Mouse (Mus musculus): ENCODE results near the gene Prr5. TPM values are rescaled to one million over a fixed set of nuclear protein-coding genes. Genes with fewer than 3 reads are reported as not detected.
A peak's percentile ranks its signal among the peaks of the same experiment; 100 is the strongest.

Prr5 gene
- total RNA-seq, 4 experiments from 2014 or later, result 11.0 to 14.2 (median 13.6) TPM

DNA sequence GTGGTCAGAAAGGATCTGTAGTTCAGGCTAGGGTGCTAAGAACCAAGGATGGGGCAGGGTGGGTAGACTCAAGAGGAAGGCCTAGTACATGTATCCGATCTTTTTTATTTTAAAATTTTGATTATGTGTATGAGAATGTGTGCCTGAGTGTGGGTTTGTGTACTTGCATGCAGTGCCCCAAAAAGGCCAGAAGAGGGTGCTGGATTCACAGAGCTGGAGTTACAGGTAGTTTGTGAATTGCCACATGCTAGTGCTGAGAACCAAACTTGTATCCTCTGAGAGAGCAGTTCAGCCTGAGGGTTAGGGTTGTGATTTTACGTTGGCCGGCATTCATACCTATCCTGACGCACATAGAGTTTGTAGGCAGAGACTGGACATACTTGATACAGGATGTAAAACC is 9.7 kb downstream of the Prr5 start:
- DNase-seq (ENCODE audit: low spot score in 2 of 2), result no peak

DNA sequence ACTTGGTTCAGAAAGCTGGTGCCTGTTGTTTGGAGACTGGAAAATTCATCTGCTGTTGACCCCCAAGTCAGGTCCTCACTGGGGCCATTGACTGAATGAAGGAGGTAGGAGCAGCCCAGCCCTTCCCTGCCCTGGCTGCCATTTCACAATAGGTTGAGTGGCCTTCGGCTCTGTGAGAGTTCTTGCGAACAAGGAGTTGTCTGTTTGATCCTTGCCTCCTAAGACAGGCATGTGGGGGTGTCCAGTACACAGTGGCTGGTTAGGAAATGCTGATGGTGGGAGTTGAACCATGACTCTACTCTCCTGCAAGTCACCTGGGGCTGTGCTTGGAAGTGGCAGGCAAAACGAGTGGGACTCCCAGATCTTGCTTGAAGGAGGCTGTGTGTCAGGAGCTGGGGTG is 10.4 kb downstream of the Prr5 start:
- no peak for DNase-seq (ENCODE audit: low spot score in 2 of 2)

DNA sequence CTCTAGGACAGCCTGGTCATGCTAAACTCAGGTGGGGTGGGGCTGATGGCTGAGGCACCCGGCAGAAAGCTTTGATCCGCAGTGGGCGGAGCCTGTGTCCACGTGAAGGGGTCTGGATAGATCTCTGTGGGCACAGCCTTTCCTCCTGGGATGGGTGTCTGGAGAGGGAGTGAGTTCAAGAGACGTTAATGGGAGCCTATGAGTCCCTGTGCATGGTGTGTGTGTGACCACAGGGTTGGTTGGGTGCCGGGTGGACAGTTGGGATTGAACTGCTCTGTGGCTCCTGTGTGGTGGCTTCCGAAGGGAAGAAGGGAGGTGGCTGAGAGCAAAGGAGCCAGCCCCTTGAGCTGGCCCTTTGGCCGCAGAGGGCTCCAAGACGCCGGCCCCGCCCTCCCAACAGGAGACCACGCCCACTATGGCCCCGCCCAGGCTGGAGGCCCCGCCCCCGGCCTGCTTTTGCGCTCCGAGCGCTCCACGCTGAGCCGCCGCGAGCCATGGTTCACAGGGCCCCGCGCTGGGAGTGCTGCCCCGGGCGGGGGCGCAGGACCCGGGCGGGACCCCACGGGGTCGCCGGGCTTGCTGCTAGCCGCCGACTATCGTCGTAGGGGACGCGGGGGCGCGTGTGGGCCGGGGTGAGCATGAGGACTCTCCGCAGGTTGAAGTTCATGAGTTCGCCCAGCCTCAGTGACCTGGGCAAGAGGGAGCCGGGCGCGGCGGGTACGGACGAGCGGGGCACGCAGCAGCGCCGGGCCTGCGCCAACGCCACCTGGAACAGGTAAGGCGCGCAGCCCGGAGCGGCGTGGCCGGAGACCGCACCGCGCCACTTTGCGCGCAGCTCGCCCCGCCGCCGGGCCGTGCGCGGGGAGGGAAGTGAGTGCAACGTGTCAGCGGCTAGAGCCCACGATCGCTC is 11.4 kb downstream of the Prr5 start:
- DNase-seq (ENCODE audit: low spot score in 2 of 2), result peak in 1 of 2 experiments; percentile 28

DNA sequence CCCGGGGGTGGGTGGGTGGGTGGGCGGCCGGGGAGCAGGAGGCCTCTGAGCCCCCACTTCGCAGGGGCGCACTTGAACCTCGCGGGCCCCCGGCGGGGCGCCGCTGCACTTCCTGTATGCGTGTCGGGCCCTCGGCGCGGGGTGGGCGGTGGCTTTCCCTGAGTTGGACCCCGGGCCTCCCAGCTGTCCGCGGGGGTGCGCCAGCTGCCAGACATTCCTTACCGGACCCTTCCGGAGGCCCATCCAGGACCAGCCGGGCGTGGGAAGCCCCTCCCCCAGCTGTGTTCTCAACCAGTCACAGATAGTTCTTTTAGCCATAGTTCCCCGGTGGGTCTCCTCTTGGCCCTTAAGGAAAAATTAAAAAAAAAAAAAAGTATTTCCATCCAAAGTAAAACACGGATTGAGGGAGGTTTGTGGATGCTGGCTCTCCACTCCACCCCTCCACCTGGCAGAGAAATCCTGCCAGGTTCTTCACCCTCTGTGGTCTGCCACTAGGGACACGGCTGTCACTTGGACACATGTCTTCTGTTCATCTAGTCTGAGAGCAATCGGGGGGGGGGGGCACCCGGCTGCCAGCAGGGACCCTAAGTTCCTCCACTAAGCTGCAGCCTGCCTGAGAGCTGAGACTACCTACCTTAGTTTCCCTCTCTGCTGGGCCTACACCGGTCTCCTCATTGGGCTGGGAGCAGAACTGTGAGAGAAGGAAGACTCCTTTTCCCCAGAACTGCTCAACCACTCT is 12.2 kb downstream of the Prr5 start:
- no peak for DNase-seq (ENCODE audit: low spot score in 2 of 2)

DNA sequence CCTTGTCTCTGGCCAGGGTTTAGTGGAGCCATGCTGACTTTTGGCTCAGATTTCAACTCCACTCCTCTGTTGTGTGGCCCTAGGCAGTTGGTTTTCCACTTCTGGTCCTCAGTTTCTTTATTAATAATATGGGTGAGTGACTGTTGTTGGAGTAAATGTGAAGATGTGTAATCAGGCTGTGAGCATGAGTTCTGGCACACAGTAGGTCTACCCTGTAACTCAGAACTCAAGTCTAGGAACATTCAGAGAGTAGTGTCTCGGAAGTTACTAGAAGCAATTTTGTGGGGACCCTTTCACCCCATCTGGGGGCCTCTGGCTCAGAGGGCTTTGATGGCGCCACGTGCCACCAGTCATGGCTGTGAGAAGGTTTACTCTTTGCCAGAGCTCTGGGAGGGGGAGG is 12.8 kb downstream of the Prr5 start:
- no peak for DNase-seq (ENCODE audit: low spot score in 2 of 2)

DNA sequence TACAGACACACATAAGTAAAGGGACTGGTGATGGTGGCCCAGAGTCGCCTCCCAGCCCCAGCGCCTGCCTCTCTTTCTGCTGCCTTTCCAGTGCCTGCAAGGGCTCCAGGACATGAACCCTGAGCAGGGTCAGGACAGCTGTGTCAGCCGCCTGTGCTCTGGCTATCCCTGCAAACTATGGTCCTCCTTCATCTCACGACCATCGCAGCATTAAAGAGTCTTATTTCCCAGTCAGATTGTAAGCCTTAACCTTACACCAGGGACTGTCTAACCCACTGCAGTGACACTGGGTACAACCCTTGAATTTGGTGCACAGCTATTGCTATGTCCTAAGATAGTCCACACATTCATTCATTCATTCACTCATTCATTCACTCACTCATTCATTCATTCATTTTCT is 13.4 kb downstream of the Prr5 start:
- DNase-seq (ENCODE audit: low spot score in 2 of 2), result no peak

DNA sequence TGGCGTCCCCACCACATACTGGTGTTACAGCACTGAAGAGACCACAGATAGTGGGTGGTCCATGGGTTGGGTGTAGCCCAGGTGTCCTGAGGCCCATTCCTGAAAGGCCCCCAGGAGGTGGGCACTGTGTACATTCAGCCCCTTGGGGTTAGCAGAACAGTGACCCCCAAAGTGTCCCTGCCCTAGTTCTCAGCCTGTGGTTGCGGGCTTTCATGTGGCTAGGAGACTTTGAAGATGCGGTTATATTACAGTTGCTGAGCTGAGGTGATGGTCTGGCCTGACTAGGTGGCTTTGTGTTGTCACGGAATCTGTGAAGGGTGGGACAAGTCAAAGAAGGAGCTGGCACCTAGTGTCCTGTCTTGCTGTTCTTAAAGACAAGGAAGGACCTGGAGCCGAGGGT is 15.1 kb downstream of the Prr5 start:
- no peak for DNase-seq (ENCODE audit: low spot score in 2 of 2)

DNA sequence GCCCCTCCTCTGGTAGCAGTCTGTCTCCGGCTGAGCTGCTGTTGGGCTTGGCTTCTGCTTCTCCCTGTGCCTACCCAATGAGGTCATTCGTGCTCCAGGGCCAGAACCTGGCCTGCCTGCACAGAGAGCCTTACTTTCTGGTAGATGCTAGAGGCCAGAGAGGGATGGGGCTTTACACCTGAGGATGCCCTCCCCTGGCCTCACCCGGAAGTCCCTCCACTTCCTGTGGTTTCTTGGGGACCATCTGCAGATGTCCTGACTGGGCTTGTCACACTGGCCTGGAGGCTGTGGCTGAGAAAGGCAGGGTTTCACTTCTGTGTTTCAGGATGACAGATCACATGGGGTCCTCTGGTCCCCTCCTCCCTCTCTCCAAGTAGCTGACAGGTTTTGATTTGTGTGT is 16.0 kb downstream of the Prr5 start:
- no peak for DNase-seq (ENCODE audit: low spot score in 2 of 2)

DNA sequence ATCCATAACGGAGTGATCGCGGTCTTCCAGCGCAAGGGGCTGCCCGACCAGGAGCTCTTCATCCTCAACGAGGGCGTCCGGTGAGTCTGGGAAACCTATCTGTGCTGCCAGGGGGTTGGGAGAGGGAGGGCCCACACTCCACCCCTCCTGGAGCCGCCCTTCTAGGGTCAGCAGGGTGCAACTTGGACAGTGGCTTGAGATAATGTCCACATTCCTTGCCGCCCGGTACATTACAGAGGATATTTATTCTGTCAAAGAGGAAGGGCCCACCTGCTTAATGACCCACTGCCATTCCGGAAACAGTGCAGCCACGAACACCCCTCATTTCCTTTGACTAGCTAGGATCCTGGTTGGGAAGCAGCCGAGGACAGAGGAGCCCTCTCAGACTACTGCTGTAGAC is 18.5 kb downstream of the Prr5 start:
- no peak for DNase-seq (ENCODE audit: low spot score in 2 of 2)

DNA sequence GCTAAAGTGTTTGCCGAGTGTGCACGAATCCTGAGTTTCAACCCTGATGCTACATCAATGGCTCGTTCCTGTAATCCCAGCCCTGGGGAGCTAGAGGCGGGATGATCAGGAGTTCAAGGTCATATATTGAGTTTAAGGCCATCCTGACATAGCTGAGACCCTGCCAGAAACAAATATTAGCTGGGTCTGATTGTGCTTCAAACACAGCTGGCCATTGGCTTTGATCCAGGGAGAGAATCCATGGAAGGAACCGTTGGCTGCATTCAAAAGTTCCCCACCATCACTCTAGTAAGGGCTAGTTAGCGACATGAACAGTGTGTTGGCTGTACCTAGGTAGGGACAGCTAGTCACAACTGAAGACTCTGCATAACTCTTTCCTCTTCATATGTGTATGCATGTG is 19.9 kb downstream of the Prr5 start:
- no peak for DNase-seq (ENCODE audit: low spot score in 2 of 2)

DNA sequence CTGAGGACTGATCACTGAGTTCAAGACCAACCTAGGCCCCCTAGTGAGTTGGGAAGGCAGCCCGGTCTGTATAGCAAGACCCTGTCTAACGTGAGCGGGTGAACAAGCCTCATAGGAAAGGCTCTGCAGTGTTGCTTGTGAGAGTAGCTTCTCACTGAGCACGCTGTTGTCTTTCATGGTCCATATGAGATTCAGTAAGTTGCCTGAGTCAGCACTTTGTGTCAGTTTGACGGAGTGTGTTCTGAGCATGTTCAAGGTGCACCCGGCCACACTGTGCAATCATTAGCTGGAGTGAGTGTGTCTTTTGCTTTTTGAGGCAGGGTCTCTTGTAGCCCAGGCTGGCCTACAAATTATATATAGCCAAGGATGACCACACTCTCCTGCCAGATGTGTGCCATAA is 22.1 kb downstream of the Prr5 start:
- no peak for DNase-seq (ENCODE audit: low spot score in 2 of 2)

DNA sequence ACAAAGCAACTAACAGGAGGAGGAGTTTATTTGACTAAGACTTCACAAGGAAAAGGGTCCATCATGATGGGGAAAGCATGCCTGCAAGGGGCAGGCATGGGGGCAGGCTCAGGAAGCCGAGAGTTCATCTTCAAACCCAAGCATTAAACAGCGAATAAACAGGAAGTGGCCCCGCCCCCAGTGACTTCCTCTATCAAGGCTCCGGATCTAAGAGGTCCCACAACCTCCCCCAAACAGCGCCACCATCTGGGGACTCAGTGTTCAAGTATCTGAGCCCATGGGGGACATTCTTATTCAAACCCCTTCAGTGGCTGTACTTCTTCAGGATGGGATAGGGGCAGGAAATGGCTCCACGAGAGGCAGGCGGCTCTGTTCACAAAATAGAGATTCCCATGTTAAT is 23.2 kb downstream of the Prr5 start:
- DNase-seq (ENCODE audit: low spot score in 2 of 2), result no peak

DNA sequence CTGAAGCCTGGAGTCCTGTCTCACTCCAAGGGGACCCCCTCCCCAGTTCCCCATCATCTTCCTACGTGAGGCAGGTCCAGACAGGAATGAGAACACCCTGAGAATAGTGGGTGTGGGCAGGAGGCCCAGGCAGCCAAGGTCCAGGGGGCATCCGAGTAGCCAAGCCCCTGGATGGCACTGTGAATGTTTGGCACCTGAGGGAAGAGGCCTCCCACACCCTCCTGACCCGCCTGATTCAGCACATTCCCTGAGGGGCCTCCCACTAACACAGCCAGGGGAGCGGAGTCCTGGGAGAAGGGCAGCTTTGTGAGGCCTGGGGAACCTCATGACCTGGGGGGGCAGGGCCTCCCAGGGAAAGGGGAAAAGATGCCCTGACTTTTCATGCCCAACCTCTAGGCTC is 26.6 kb downstream of the Prr5 start:
- DNase-seq (ENCODE audit: low spot score in 2 of 2), result no peak

DNA sequence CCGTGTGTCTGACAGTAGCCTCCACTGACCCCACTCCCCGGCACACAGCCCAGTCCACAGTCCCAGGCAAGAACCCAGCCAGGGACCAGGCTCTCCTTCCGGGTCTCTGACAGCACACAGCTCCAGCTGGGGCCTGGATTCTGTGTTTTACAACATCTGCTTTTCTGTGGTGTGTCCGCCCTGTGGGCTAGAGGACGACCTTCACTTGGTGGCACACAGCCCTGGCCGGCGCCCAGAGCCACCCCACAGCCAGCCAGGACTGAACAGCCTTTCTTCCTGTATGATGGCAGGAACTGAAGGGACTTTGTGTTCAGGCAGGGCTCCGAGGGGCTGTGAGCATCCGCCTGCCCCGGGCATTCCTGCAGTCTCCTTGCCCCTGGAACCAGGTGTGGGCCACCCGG is 28.2 kb downstream of the Prr5 start:
- DNase-seq (ENCODE audit: low spot score in 2 of 2), result peak; percentile 60 to 68

DNA sequence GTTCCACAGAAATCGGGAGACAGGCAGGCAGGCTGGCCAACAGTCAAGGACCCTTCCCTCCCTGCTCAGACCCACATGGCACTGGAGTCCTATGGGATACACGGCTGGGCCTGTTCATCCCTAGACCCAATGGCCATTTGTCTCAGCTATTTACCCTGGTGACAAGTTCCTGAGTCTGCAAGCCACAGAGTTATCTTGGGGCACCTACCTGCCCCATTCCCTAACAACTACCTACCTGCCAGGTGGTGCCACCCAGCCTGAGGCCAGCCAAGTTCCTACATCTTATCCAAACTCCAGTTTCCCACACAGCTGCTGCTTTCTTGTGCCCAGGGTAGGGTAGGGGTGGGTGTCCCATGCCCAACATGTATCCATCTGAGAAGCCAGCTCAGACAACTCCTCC is 28.8 kb downstream of the Prr5 start:
- DNase-seq (ENCODE audit: low spot score in 2 of 2), result no peak

DNA sequence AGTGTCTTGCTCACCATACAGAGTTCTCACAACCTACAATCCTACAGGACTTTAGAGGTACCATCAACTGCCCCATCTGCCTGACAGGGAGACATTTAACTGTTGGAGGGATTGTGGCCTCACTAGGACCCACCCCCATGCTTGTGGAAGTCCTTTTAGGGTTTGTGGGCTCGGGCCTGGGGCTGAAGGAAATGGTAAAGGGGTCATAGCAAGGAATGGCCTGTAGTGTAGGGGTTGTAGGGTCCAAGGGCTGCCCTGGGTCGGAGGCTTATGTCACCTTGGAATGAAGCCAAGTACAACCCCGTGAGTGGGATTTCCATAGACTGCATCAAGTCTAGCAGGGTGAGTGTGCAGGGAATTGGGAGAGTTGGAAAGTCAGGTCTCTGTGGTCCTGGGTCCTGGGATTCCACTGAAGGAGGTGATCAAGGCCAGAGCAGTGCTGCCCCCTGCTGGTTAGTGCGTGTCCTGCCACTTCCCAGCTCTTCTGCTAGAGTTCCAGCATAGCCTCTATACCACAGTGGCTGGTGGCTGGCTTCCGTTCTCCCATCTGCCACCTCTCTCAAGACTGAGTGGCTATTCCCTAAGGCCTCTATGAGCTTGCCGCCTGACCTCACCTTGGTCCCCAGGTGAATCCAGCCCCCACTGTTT is 30.9 kb downstream of the Prr5 start:
- peak in 1 of 2 experiments; percentile 51 for DNase-seq (ENCODE audit: low spot score in 2 of 2)

DNA sequence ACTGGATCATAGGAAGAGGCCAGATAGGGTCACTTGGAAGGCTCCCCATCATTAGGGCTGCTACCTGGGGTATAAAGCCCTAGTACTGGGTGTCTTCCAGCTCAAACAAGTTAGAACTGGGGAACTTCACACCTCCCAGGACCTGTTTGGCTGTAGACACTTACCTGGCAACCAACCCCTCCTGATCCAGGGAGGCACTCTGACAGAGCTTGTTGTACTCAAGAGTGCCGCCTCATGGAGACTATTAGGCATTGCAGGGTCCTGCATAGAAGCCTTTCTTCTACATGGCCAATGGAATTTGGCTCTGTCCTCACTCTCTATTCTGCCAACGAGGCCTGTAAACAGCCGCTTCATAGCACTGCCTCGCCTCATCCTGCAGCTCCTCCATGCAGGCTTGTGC is 32.5 kb downstream of the Prr5 start:
- DNase-seq (ENCODE audit: low spot score in 2 of 2), result peak in 1 of 2 experiments; percentile 28

DNA sequence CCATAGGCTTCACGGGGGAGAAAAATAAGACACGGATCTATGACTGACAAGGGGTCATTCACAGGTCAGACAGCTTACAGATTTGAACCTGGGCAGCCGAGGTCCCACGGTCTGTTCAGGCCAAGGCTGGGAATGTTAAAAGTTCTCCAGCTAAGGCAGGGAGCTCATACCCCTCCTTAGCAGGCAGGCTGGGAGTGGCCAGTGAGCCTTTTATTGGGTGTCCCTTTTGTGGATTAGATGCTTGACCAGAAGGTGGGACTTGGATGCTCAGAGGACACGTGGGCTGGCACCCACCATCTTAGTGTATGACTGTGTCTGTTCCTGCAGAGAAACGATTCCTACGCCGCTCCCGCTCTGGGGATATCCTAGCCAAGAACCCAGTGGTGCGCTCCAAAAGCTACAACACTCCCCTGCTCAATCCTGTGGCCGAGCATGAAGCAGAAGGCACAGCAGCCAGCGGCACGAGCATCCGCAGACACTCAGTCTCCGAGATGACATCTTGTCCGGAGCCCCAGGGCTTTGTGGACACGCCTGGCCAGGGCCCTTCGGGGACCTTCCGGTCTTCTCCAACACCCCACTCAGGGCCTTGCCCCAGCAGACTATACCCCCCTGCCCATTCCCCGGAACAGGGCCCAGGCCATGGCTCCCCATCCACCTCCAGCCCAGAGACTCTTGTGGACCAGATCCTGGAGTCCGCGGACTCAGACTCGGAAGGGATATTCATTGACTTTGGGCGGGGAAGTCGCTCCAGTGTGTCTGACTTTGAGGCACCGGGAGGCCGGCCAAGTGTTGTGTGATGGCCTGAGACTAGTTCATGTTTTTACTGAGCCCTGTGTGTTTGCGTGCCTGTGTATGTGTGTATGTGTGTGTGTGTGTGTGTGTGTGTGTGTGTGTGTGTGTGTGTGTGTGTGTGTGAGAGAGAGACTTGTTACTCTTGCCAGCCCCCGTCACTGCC is 33.2 kb downstream of the Prr5 start:
- no peak for DNase-seq (ENCODE audit: low spot score in 2 of 2)

DNA sequence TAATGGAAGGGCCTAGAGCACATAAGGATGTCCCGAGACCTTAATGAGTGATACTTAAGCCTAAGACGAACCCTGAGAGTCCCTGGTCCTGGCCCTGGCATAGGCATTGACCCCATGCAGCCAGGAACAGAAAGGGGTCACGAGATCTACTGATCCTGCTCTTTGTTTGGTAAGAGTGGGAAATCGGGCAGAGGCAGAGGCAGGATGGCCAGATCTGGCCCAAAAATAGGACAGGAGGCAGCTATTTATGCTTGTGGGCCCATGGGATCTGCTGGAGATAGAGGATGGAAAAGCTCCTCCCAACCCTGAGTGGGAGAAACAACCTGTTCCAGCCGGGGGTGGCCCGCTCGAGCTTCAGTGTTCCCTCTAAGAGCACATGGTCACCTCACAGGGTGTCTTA is 34.6 kb downstream of the Prr5 start:
- DNase-seq (ENCODE audit: low spot score in 2 of 2), result no peak

DNA sequence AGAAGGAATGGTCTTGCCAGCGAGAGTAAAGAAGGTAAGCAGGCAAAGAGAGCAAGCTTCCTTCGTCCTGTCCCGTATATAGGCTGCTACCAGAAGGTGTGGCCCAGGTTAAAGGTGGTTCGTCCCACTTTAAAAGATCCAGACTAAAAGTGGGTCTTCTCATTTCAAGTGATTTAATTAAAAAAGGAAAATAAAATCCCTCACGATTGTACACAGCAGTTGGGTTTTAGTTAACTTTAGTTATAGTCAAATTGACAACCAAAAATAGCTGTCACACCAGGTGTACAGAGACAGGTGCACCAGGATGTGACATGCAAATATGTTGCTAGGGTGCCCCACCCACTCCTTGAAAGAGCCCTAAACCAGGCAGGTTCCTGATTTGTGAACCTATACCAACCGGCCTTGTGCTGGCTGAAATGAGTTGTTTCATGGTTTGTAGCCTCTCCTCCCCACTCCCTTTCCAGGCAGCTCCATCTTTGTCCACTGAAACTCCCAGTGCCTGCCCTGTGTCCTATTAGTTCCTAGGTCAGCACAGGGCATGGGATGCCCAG is 36.0 kb downstream of the Prr5 start:
- DNase-seq (ENCODE audit: low spot score in 2 of 2), result no peak
